Mouse (Mus musculus) megakaryocyte, embryonic 14.5 days (primary cell): Measurements from ENCODE around the gene Lypd6b.

ENCODE experiments used
- FLI1 ChIP-seq: IDR thresholded peaks from 2 replicates; pipeline ENCODE4 v1.6.1; 2012; ENCODE audit warnings: low read length, inconsistent platforms, mixed read lengths
- GATA1 ChIP-seq: IDR thresholded peaks from 3 replicates; pipeline ENCODE4 v1.6.1; 2012; ENCODE audit warnings: mixed read lengths, low read length, inconsistent platforms, borderline replicate concordance

DNA sequence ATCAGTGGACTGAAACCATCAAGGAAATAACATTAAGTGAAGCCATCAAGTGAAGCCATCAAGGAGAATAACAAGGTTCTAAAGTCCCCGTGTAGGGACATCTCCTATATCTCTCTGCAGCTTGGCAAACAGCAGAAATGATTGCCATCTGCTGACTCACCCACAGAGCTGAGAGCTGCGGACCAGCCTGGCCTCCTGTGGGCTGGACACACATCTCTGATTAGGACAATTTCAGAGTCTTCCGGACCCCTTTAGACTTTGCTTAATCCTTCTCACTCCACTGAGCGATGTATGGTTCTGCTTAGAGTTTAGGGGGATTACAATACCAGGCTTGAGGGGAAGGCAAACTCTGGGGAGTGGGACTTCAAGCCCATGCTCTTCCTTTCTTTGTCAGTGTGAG, 135.3 kb downstream of the Lypd6b start:
- TF ChIP-seq GATA1: no peak
- TF ChIP-seq FLI1: no peak
